Mouse (Mus musculus) monocyte, adult 59 days (primary cell): Measurements from ENCODE around the gene Olfr978. TPM values are rescaled to one million over a fixed set of nuclear protein-coding genes. Genes with fewer than 3 reads are reported as not detected.

Source experiments
- total RNA-seq, 2 experiments: library from RNA; stranded (reverse); gene quantifications; one replicate each; pipeline ENCODE4 v1.2.4; 2023

Olfr978 gene
- total RNA-seq: not detected

DNA sequence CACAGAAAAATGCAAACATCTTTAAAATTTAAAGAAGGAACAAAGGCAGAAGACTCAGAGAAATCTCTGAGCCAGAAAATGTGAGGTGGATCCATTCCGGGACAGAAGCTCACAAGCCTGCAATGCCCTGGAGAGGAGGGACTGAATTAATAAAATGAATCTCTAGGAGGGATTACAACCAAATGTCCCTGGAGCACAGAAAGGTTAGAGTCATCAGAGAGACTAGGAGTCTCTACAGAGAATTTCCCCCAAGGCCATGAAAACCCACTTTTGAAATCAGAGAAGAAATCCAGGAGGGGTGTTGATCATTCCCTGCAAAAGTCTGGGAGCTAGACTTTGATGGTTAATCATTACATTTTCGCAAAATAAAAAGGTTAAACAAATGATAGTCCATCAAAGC lies at the start of gene Olfr978:
Gene Olfr978, plus strand, starts transcription at position 301 of the 400 bp plus-strand sequence.

DNA sequence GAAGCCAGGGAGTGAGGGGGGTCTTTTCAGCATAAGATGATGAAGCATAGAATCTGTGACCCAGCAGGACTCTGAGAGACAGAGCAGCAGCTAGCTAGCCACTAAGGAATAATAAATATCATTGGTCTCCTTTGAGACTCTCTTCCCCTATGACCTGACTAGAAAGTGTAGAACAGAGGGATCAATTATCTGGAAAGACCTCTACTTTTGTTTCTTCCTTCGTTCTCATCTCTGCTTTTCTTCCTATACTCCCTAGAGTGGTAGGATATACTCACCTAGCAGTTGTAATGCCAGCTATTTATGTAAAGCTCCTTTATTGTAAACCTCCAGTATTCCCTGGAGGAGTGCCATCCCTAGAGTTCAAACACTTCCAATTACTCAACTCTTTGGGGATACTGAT lies 40.0 kb upstream of the Olfr978 start, which contains the start of gene Olfr975:
Gene Olfr975, minus strand, starts transcription at position 101 of the 400 bp plus-strand sequence.

DNA sequence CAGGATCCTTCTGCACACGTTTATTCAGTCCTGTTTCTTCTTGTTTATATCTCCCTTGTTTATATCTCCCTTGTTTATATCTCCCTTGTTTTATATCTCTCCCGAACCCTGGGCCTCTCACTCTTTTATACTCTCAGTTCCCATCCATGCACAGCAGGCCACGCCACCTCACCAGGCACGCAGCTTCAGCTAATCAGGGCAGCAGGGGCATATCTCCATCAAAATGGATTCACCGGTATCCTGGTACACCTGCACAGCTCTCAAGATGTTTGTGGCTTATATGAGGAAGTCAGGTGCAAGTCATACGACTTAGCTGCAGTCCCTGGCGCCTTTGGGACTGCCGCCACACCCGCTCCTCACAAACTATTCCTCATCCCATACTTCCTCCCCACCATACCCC lies 30.9 kb upstream of the Olfr978 start, which contains the start of gene Olfr976:
Gene Olfr976, minus strand, starts transcription at position 101 of the 400 bp plus-strand sequence.

DNA sequence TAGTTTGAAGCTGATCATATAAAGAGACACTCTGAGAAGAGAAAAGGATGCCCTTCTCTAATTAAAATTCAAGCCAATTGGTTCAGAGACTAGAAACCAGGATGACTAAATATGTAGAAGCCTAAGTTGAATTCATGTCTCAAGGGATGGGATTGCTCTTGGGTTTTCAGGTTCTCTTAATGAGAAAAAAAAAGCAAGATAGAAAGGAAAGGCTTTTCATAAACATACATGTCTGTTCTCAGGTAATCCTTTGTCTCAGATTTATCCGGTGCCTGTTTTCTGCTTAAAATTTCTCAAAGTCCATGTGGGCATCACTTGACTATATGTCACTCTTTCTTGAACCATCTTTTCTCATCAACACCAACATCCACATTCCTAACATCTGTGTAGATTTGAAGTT lies 11.5 kb downstream of the Olfr978 start, which contains the start of gene Olfr979:
Gene Olfr979, minus strand, starts transcription at position 101 of the 400 bp plus-strand sequence.

DNA sequence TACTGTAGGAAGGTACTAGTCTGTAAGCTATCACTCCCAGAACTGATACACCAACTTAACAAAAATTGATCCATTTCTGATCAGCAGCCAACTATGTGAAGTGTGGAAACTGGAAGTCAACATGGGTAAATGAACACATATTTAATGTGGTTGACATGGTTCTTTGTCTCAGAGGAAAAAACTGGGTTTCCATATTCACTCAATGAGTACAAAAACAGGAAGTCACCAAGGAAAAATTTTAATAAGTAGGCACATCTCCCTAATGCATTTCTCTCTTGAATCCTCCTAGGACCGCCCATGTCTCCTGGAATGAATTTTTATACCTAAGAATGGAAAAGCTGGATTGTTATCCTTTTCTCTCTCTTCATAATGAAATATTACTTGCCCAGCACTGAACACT lies 17.6 kb downstream of the Olfr978 start, which contains the start of gene Olfr980:
Gene Olfr980, minus strand, starts transcription at position 101 of the 400 bp plus-strand sequence.

DNA sequence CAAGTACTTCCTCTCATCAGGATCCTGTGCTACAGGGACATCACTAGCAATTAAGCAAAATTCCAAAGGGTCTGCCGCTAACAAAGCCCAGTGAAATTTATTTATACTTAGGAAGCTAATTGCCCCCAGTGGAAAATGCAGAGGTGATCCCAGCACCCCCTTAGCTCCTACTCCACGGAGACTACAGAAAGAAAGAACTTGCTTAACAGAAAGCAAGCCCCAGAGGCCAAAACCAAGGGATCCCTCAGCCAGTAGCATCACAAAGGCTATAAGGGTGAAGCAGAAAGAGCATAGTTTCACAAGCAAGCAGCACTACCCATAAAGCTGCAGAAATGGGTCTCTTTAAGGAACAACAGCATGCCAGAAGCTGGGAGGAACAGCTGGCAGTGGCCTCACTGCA lies 29.3 kb downstream of the Olfr978 start, which contains the start of gene Olfr981:
Gene Olfr981, plus strand, starts transcription at position 301 of the 400 bp plus-strand sequence.

Other genes with a start within 250 kb of the Olfr978 start
- not detected for gene Olfr967, start 245.9 kb upstream of the Olfr978 start, total RNA-seq
- gene Olfr968, start 208.9 kb upstream of the Olfr978 start, total RNA-seq: not detected
- gene Olfr969, start 201.2 kb upstream of the Olfr978 start, total RNA-seq: not detected
- not detected for gene Olfr970, start 183.3 kb upstream of the Olfr978 start, total RNA-seq
- not detected for gene Olfr971, start 155.2 kb upstream of the Olfr978 start, total RNA-seq
- not detected for gene Olfr972, start 125.7 kb upstream of the Olfr978 start, total RNA-seq
- not detected for gene Olfr229, start 84.8 kb upstream of the Olfr978 start, total RNA-seq
- not detected for gene Olfr974, start 54.6 kb upstream of the Olfr978 start, total RNA-seq
- not detected for gene Olfr975, start 40.1 kb upstream of the Olfr978 start, total RNA-seq
- gene Olfr976, start 31.0 kb upstream of the Olfr978 start, total RNA-seq: not detected
- gene Olfr979, start 11.4 kb downstream of the Olfr978 start, total RNA-seq: not detected
- gene Olfr980, start 17.5 kb downstream of the Olfr978 start, total RNA-seq: not detected
- not detected for gene Olfr981, start 29.4 kb downstream of the Olfr978 start, total RNA-seq
- gene Olfr982, start 81.7 kb downstream of the Olfr978 start, total RNA-seq: not detected
- not detected for gene Olfr983, start 101.5 kb downstream of the Olfr978 start, total RNA-seq
- gene Olfr984, start 122.1 kb downstream of the Olfr978 start, total RNA-seq: not detected
- not detected for gene Olfr985, start 138.1 kb downstream of the Olfr978 start, total RNA-seq
- gene Tmem225, start 156.0 kb downstream of the Olfr978 start, total RNA-seq: not detected
- not detected for gene Olfr986, start 188.8 kb downstream of the Olfr978 start, total RNA-seq
- 1 to 10 TPM; 1.5 to 2.0 TPM for gene Zfp202, start 200.2 kb downstream of the Olfr978 start, total RNA-seq